Mouse (Mus musculus) limb, embryonic 12.5 days (tissue): Measurements from ENCODE around the gene Slc1a4. TPM values are rescaled to one million over a fixed set of nuclear protein-coding genes. Genes with fewer than 3 reads are reported as not detected.

Experiments used
- ATAC-seq: fragments of 200-750 bp; cut with Nextera tagmentation; 2 replicates; pipeline ENCODE4 v1.8.0; 2017; ENCODE audit warnings: low read depth, moderate TSS enrichment; ENCODE audit not compliant: insufficient number of reproducible peaks, insufficient read depth, low FRiP score, low TSS enrichment
- H3K27ac ChIP-seq: fragments of 300-500 bp; sonication (generic); 2 replicates; pipeline ENCODE4 v1.5.1; 2016; ENCODE audit warnings: mild to moderate bottlenecking, moderate library complexity
- H3K27me3 ChIP-seq: fragments of 300-500 bp; sonication (generic); 2 replicates; pipeline ENCODE4 v1.6.1; 2016; ENCODE audit warnings: mild to moderate bottlenecking, moderate library complexity
- H3K36me3 ChIP-seq: fragments of 300-500 bp; sonication (generic); 2 replicates; pipeline ENCODE4 v1.6.1; 2016; ENCODE audit warnings: mild to moderate bottlenecking, moderate library complexity
- H3K4me1 ChIP-seq: fragments of 300-500 bp; sonication (generic); replicated peaks from 2 replicates; pipeline ENCODE4 v1.6.1; 2016
- H3K4me2 ChIP-seq: fragments of 300-500 bp; sonication (generic); 2 replicates; pipeline ENCODE4 v1.6.1; 2016; ENCODE audit warnings: mild to moderate bottlenecking, moderate library complexity
- H3K4me3 ChIP-seq: fragments of 300-500 bp; sonication (generic); replicated peaks from 2 replicates; pipeline ENCODE4 v1.5.1; 2016; ENCODE audit warnings: mild to moderate bottlenecking
- H3K9ac ChIP-seq: fragments of 300-500 bp; sonication (generic); replicated peaks from 2 replicates; pipeline ENCODE4 v1.6.1; 2016; ENCODE audit warnings: mild to moderate bottlenecking, moderate library complexity
- H3K9me3 ChIP-seq: fragments of 300-500 bp; sonication (generic); 2 replicates; pipeline ENCODE4 v1.6.1; 2016; ENCODE audit warnings: mild to moderate bottlenecking, moderate library complexity
- WGBS: fragments of 180-500 bp; shearing (Covaris S2); methylation state at CpG from one replicate; pipeline ENCODE4 v1.1.7; 2016; 5-methylcytosine and 5-hydroxymethylcytosine counted together
- polyA plus RNA-seq: library from polyadenylated mRNA; unstranded; fragments of >200 nt; fragmentation: Nextera tagmentation; extraction: Ambion mirVana; gene quantifications from 2 replicates; pipeline ENCODE4 v1.2.1, GENCODE M21; 2016

Slc1a4 gene
- polyA plus RNA-seq, 1 experiment from 2014 or later = 10.9 TPM

GRCm38 (mm10) chr11:20322366-20322765, 10.1 kb downstream of the Slc1a4 start:
- 73% methylated on average over 3 of the region's 3 CpGs for WGBS
- Histone ChIP-seq H3K4me3 (no peak overlapping the region), H3K27ac (no peak overlapping the region), H3K4me2 (no peak overlapping the region), H3K27me3 (no peaks in the 10 kb centered on the region), H3K4me1 (peaks cover 10% of the 10 kb centered on the region; the same call in 1 of the 2 replicates), H3K9ac (no peak overlapping the region), H3K9me3 (no peaks in the 10 kb centered on the region), H3K36me3 (no peaks in the 10 kb centered on the region)
- ATAC-seq = no peak

GRCm38 (mm10) chr11:20320661-20321060, 11.9 kb downstream of the Slc1a4 start:
- WGBS = 88% methylated on average over 3 of the region's 3 CpGs
- ATAC-seq = no peak
- Histone ChIP-seq H3K4me1 (peaks cover 10% of the 10 kb centered on the region; the same call in 1 of the 2 replicates), H3K4me3 (no peak overlapping the region), H3K36me3 (no peaks in the 10 kb centered on the region), H3K27ac (no peak overlapping the region), H3K27me3 (no peaks in the 10 kb centered on the region), H3K4me2 (no peak overlapping the region), H3K9ac (no peak overlapping the region), H3K9me3 (no peaks in the 10 kb centered on the region)

- ATAC-seq = no peak
- H3K4me2 ChIP-seq = no peak overlapping the region
- no peak overlapping the region for H3K27ac ChIP-seq
- no peaks in the 10 kb centered on the region for H3K36me3 ChIP-seq
- H3K9me3 ChIP-seq = no peaks in the 10 kb centered on the region
- no peak overlapping the region for H3K4me3 ChIP-seq
- peaks cover 10% of the 10 kb centered on the region; the same call in 1 of the 2 replicates for H3K4me1 ChIP-seq
- no peak overlapping the region for H3K9ac ChIP-seq
- H3K27me3 ChIP-seq = no peaks in the 10 kb centered on the region
- 46% methylated on average over 16 of the region's 16 CpGs for WGBS
These were observed 13.7 kb downstream of the Slc1a4 start for GRCm38 (mm10) chr11:20318659-20319454.

- no peak overlapping the region for H3K4me3 ChIP-seq
- no peak overlapping the region for H3K27ac ChIP-seq
- 92% methylated on average over 8 of the region's 8 CpGs for WGBS
- peaks cover 3% of the 10 kb centered on the region; the same call in 1 of the 2 replicates for H3K4me1 ChIP-seq
- H3K4me2 ChIP-seq = no peak overlapping the region
- no peak for ATAC-seq
- no peaks in the 10 kb centered on the region for H3K9me3 ChIP-seq
- H3K36me3 ChIP-seq = 0 out of 2 replicates have a peak, but pooled peaks cover 3% of the 10 kb centered on the region
- H3K27me3 ChIP-seq = no peaks in the 10 kb centered on the region
- no peak overlapping the region for H3K9ac ChIP-seq
These were observed 18.9 kb downstream of the Slc1a4 start for GRCm38 (mm10) chr11:20313576-20313975.

GRCm38 (mm10) chr11:20309044-20309443, 23.5 kb downstream of the Slc1a4 start:
- H3K36me3 ChIP-seq = peaks cover 27% of the 10 kb centered on the region
- ATAC-seq = no peak
- H3K27ac ChIP-seq = no peak overlapping the region
- H3K4me2 ChIP-seq = no peak overlapping the region
- no peaks in the 10 kb centered on the region for H3K4me1 ChIP-seq
- no peak overlapping the region for H3K4me3 ChIP-seq
- no peaks in the 10 kb centered on the region for H3K9me3 ChIP-seq
- H3K27me3 ChIP-seq = no peaks in the 10 kb centered on the region
- H3K9ac ChIP-seq = no peak overlapping the region
- WGBS = 75% methylated on average over 5 of the region's 5 CpGs

- H3K4me3 ChIP-seq = no peak overlapping the region
- H3K9ac ChIP-seq = no peak overlapping the region
- H3K4me1 ChIP-seq = no peaks in the 10 kb centered on the region
- no peaks in the 10 kb centered on the region for H3K9me3 ChIP-seq
- WGBS = 88% methylated on average over 3 of the region's 3 CpGs
- no peaks in the 10 kb centered on the region for H3K27me3 ChIP-seq
- no peak for ATAC-seq
- no peak overlapping the region for H3K4me2 ChIP-seq
- no peak overlapping the region for H3K27ac ChIP-seq
- H3K36me3 ChIP-seq = peaks cover 31% of the 10 kb centered on the region
These were observed 25.1 kb downstream of the Slc1a4 start for GRCm38 (mm10) chr11:20307409-20307808.

GRCm38 (mm10) chr11:20305641-20306040, 26.9 kb downstream of the Slc1a4 start:
- H3K9me3 ChIP-seq = no peaks in the 10 kb centered on the region
- H3K36me3 ChIP-seq = peaks cover 27% of the 10 kb centered on the region
- WGBS = 77% methylated on average over 1 of the region's 1 CpGs
- no peak overlapping the region for H3K4me2 ChIP-seq
- H3K27me3 ChIP-seq = no peaks in the 10 kb centered on the region
- no peak overlapping the region for H3K4me3 ChIP-seq
- no peaks in the 10 kb centered on the region for H3K4me1 ChIP-seq
- H3K9ac ChIP-seq = no peak overlapping the region
- no peak overlapping the region for H3K27ac ChIP-seq
- no peak for ATAC-seq

- Histone ChIP-seq H3K9ac (no peak overlapping the region), H3K4me2 (no peak overlapping the region), H3K36me3 (peaks cover 27% of the 10 kb centered on the region), H3K4me1 (no peaks in the 10 kb centered on the region), H3K9me3 (no peaks in the 10 kb centered on the region), H3K27ac (no peak overlapping the region), H3K27me3 (no peaks in the 10 kb centered on the region), H3K4me3 (no peak overlapping the region)
- ATAC-seq = no peak
- 72% methylated on average over 6 of the region's 6 CpGs for WGBS
These were observed 28.2 kb downstream of the Slc1a4 start for GRCm38 (mm10) chr11:20304341-20304740.

- Histone ChIP-seq H3K36me3 (peaks cover 15% of the 10 kb centered on the region), H3K27ac (no peak overlapping the region), H3K4me2 (no peak overlapping the region), H3K4me3 (no peak overlapping the region), H3K27me3 (no peaks in the 10 kb centered on the region), H3K4me1 (no peaks in the 10 kb centered on the region), H3K9me3 (no peaks in the 10 kb centered on the region), H3K9ac (no peak overlapping the region)
- no peak for ATAC-seq
- WGBS = 89% methylated on average over 4 of the region's 4 CpGs
These were observed 31.2 kb downstream of the Slc1a4 start for GRCm38 (mm10) chr11:20301332-20301731.

- Histone ChIP-seq H3K27ac (no peak overlapping the region), H3K4me1 (no peaks in the 10 kb centered on the region), H3K36me3 (peaks cover 10% of the 10 kb centered on the region), H3K4me2 (no peak overlapping the region), H3K4me3 (no peak overlapping the region), H3K9me3 (no peaks in the 10 kb centered on the region), H3K9ac (no peak overlapping the region), H3K27me3 (no peaks in the 10 kb centered on the region)
- no peak for ATAC-seq
- 83% methylated on average over 6 of the region's 6 CpGs for WGBS
These were observed 31.7 kb downstream of the Slc1a4 start for GRCm38 (mm10) chr11:20300850-20301249.

- Histone ChIP-seq H3K4me1 (no peaks in the 10 kb centered on the region), H3K27me3 (no peaks in the 10 kb centered on the region), H3K27ac (no peak overlapping the region), H3K4me3 (no peak overlapping the region), H3K4me2 (no peak overlapping the region), H3K36me3 (peaks cover 8% of the 10 kb centered on the region; the same call in 1 of the 2 replicates), H3K9ac (no peak overlapping the region), H3K9me3 (no peaks in the 10 kb centered on the region)
- 81% methylated on average over 6 of the region's 6 CpGs for WGBS
- ATAC-seq = no peak
These were observed 32.6 kb downstream of the Slc1a4 start for GRCm38 (mm10) chr11:20299900-20300299.

GRCm38 (mm10) chr11:20284463-20284862, 48.0 kb downstream of the Slc1a4 start:
- H3K27ac ChIP-seq = no peak overlapping the region
- H3K4me3 ChIP-seq = no peak overlapping the region
- H3K9me3 ChIP-seq = no peaks in the 10 kb centered on the region
- no peaks in the 10 kb centered on the region for H3K4me1 ChIP-seq
- H3K9ac ChIP-seq = no peak overlapping the region
- H3K27me3 ChIP-seq = no peaks in the 10 kb centered on the region
- no peak for ATAC-seq
- WGBS = 83% methylated on average over 3 of the region's 3 CpGs
- H3K36me3 ChIP-seq = no peaks in the 10 kb centered on the region
- no peak overlapping the region for H3K4me2 ChIP-seq
